8 mouse cellular contexts compared by ENCODE assay signal in the genomic region with DNA sequence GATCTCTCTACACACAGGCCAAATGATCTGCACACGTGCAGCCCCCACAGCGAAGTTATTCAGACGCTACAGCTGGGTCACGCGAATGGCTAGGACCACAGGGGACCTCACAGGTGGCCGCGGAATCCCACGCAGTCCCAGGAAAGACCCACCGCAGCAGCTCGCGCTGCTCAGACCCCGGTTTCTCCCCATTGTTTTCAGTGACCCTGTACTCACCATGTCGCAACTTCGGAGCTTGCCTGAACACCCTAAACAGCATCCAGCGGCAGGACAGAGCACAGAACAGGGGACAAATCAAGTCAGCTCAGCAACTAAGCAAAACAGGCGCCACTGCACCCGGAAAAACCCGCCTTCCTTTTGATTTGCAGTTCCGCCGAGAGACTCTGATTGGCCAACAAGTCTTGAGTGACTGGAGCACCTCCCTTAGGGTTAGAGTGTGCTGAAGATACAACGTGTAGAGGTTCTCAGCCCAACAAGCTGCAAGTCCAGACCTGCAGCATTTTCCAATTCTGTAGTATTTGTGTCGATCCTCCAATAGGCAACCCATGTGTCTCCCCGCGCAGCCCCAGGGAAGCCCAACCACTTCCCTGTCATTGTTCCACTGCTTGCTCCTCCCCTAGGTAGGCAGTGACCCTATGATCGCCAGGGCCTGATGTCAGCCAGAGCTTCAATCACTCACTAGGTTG. TPM values are rescaled to one million over a fixed set of nuclear protein-coding genes. Genes with fewer than 3 reads are reported as not detected.
DNase-seq lines count a peak whose midpoint lies in the region; ATAC-seq and TF ChIP-seq lines count a peak whose summit lies in the region.
"Not testable (repeated sequence)": the region's sequence is repeated elsewhere in the genome, so short reads cannot be mapped to it uniquely, and the experiment has no call there.

No protein-coding gene starts in this region.

- not testable (repeated sequence) for H3K27me3 ChIP-seq in CH12.LX (replicated peaks); forebrain, embryonic 11.5 days (ENCODE audit: control insufficient read depth, insufficient read depth, low read length); heart, embryonic 16.5 days (ENCODE audit: control insufficient read depth, insufficient read depth, low read length); liver, embryonic 13.5 days; stomach, embryonic 16.5 days (ENCODE audit: control insufficient read depth, insufficient read depth, low read length)

- peak overlapping the region; percentile 61 to 99 (median 71) for H3K4me3 ChIP-seq in CH12.LX (replicated peaks in 1 of 3; ENCODE audit: low read depth in 2 of 3, low read length in 2 of 3, poor library complexity in 1 of 3)
- H3K4me3 ChIP-seq in forebrain, embryonic 11.5 days (ENCODE audit: low read depth, low read length) = peak overlapping the region; percentile 52
- H3K4me3 ChIP-seq in heart, embryonic 16.5 days (ENCODE audit: low read length) = peak overlapping the region; percentile 79
- peak overlapping the region; percentile 71 for H3K4me3 ChIP-seq in liver, embryonic 13.5 days (replicated peaks)
- H3K4me3 ChIP-seq in stomach, embryonic 16.5 days (replicated peaks; ENCODE audit: low read length) = peak overlapping the region; percentile 71

- WGBS in forebrain, embryonic 11.5 days = 2% methylated on average over 25 of the region's 25 CpGs
- WGBS in heart, embryonic 16.5 days = 2% methylated on average over 25 of the region's 25 CpGs
- under 1% methylated on average over 25 of the region's 25 CpGs for whole genome bisulfite sequencing in liver, embryonic 13.5 days (ENCODE audit: insufficient replicate concordance)
- 2% methylated on average over 25 of the region's 25 CpGs for WGBS in stomach, embryonic 16.5 days

- in situ Hi-C loops in CH12.LX (cut with MboI; ENCODE audit: low pct_ligation_motif_present, low pct_unique_long_range_greater_than_20kb, low sequenced_read_pairs) = not testable (repeated sequence)

- H3K4me1 ChIP-seq in CH12.LX (ENCODE audit: control insufficient read depth in 1 of 2, insufficient read depth in 2 of 2); forebrain, embryonic 11.5 days (replicated peaks; ENCODE audit: control insufficient read depth, insufficient read depth, low read length); heart, embryonic 16.5 days (ENCODE audit: control insufficient read depth, insufficient read depth, low read length); liver, embryonic 13.5 days (replicated peaks); stomach, embryonic 16.5 days (ENCODE audit: control insufficient read depth, insufficient read depth, low read length): not testable (repeated sequence)

- H3K9ac ChIP-seq in CH12.LX (ENCODE audit: insufficient read depth, low read depth) = peak overlapping the region; percentile 89
- peak overlapping the region; percentile 65 for H3K9ac ChIP-seq in forebrain, embryonic 11.5 days (ENCODE audit: low read length)
- peak overlapping the region; percentile 80 for H3K9ac ChIP-seq in heart, embryonic 16.5 days (ENCODE audit: low read length)
- peak overlapping the region; percentile 73 for H3K9ac ChIP-seq in liver, embryonic 13.5 days
- peak overlapping the region; percentile 85 for H3K9ac ChIP-seq in stomach, embryonic 16.5 days (ENCODE audit: low read length)

- not testable (repeated sequence) for TF ChIP-seq CTCF in CH12.LX (conservative IDR thresholded peaks at IDR 0.05 in 1 of 2, IDR thresholded peaks at IDR 0.05 in 1 of 2; ENCODE audit: low read depth in 2 of 2, low read length in 2 of 2)

- peak overlapping the region; percentile 46; the same call in 1 of the 2 replicates for H3K27ac ChIP-seq in CH12.LX (ENCODE audit: insufficient read depth, low read depth)
- H3K27ac ChIP-seq in forebrain, embryonic 11.5 days (ENCODE audit: low read depth, low read length) = not testable (repeated sequence)
- peak overlapping the region; percentile 59 for H3K27ac ChIP-seq in heart, embryonic 16.5 days (ENCODE audit: low read length)
- H3K27ac ChIP-seq in liver, embryonic 13.5 days = peak overlapping the region; percentile 58
- peak overlapping the region; percentile 66; the same call in 1 of the 2 replicates for H3K27ac ChIP-seq in stomach, embryonic 16.5 days (ENCODE audit: low read length)

- dilution Hi-C loops in CH12.LX (cut with MboI; ENCODE audit: extremely low pct_ligation_motif_present, extremely low pct_unique_long_range_greater_than_20kb, low sequenced_read_pairs) = not testable (repeated sequence)

- TF ChIP-seq POLR2A in CH12.LX (IDR thresholded peaks at IDR 0.05; ENCODE audit: low read depth, low read length) = peak; percentile 62

- not testable (repeated sequence) for H3K9me3 ChIP-seq in CH12.LX (replicated peaks; ENCODE audit: low read length); forebrain, embryonic 11.5 days (ENCODE audit: control insufficient read depth, low read length); heart, embryonic 16.5 days (replicated peaks; ENCODE audit: control insufficient read depth, low read length); liver, embryonic 13.5 days (replicated peaks); stomach, embryonic 16.5 days (replicated peaks; ENCODE audit: control insufficient read depth, low read length)

- not testable (repeated sequence) for TF ChIP-seq EP300 in CH12.LX (IDR thresholded peaks at IDR 0.05; ENCODE audit: low read length)

- DNase-seq in CH12.LX (ENCODE audit: extremely low read depth) = peak; percentile 62
- peak; percentile 34 for DNase-seq in c-Kit-positive CD71-positive TER-119-negative erythroid progenitor cells, embryonic 14.5 days (ENCODE audit: low read depth)
- DNase-seq in forebrain, embryonic 11.5 days (ENCODE audit: low spot score) = peak; percentile 67
- peak; percentile 39 to 53 for DNase-seq in kidney, postnatal 25 days
- peak; percentile 45 for DNase-seq in liver, embryonic 13.5 days
- DNase-seq in natural killer cell, adult 2 months (ENCODE audit: low spot score in 2 of 2) = peak; percentile 47 to 49

- peak overlapping the region; percentile 72 for H3K4me2 ChIP-seq in CH12.LX (ENCODE audit: insufficient read depth, low read depth, poor library complexity, severe bottlenecking)
- H3K4me2 ChIP-seq in forebrain, embryonic 11.5 days (ENCODE audit: low read depth, low read length, severe bottlenecking) = peak overlapping the region; percentile 57
- H3K4me2 ChIP-seq in heart, embryonic 16.5 days (ENCODE audit: low read depth, low read length) = peak overlapping the region; percentile 71
- H3K4me2 ChIP-seq in liver, embryonic 13.5 days = peak overlapping the region; percentile 72
- peak overlapping the region; percentile 60 for H3K4me2 ChIP-seq in stomach, embryonic 16.5 days (ENCODE audit: low read depth, low read length)

- H3K79me2 ChIP-seq in CH12.LX (replicated peaks; ENCODE audit: control insufficient read depth, extremely low read depth, insufficient read depth, poor library complexity, severe bottlenecking) = peaks cover 10% of the 10 kb centered on the region

- ATAC-seq in forebrain, embryonic 11.5 days (replicated peaks; ENCODE audit: low FRiP score) = peak; percentile 98
- ATAC-seq in heart, embryonic 16.5 days (replicated peaks; ENCODE audit: extremely low read depth, insufficient read depth, low FRiP score) = peak; percentile 92
- ATAC-seq in liver, embryonic 13.5 days (ENCODE audit: low read depth) = peak; percentile 95
- peak; percentile 95 for ATAC-seq in stomach, embryonic 16.5 days (ENCODE audit: insufficient read depth, low FRiP score)

- TF ChIP-seq RAD21 in CH12.LX (IDR thresholded peaks at IDR 0.05; ENCODE audit: low read depth, low read length) = not testable (repeated sequence)

- not testable (repeated sequence) for H3K36me3 ChIP-seq in CH12.LX (replicated peaks in 1 of 2; ENCODE audit: control insufficient read depth in 1 of 2, insufficient read depth in 1 of 2, low read length in 1 of 2); forebrain, embryonic 11.5 days (ENCODE audit: control insufficient read depth, insufficient read depth, low read length); heart, embryonic 16.5 days (ENCODE audit: control insufficient read depth, insufficient read depth); liver, embryonic 13.5 days; stomach, embryonic 16.5 days (ENCODE audit: control insufficient read depth, insufficient read depth, low read length)

TF ChIP-seq in CH12.LX, 34 proteins besides CTCF, POLR2A, EP300 and RAD21 (continues in another document):
- TF ChIP-seq SIN3A (IDR thresholded peaks at IDR 0.05; ENCODE audit: low read length) (0 out of 2 replicates have a peak, but pooled peaks have one; percentile 66), TCF12 (IDR thresholded peaks at IDR 0.05; ENCODE audit: low read depth, low read length) (peak; percentile 47; the same call in 1 of the 2 replicates), E2F4 (IDR thresholded peaks at IDR 0.05; ENCODE audit: insufficient replicate concordance, low read depth, low read length) (peak; percentile 51; the same call in 1 of the 2 replicates), CHD2 (IDR thresholded peaks at IDR 0.05; ENCODE audit: low read length) (peak; percentile 44; the same call in 1 of the 2 replicates), MEF2A (IDR thresholded peaks at IDR 0.05; ENCODE audit: borderline replicate concordance, low read depth, low read length) (peak; percentile 33; the same call in 1 of the 2 replicates), CHD1 (IDR thresholded peaks at IDR 0.05; ENCODE audit: low read depth, low read length) (peak; percentile 84; the same call in 1 of the 2 replicates), ELF1 (IDR thresholded peaks at IDR 0.05; ENCODE audit: low read depth, low read length) (peak; percentile 79), HCFC1 (IDR thresholded peaks at IDR 0.05; ENCODE audit: low read depth, low read length) (peak; percentile 42), NELFE (IDR thresholded peaks at IDR 0.05; ENCODE audit: low read depth, low read length) (peak; percentile 16; the same call in 1 of the 2 replicates), NRF1 (IDR thresholded peaks at IDR 0.05; ENCODE audit: low read depth, low read length) (peak; percentile 40; the same call in 1 of the 2 replicates), TBP (conservative IDR thresholded peaks at IDR 0.05; ENCODE audit: low read depth, low read length) (0 out of 2 replicates have a peak, but pooled peaks have one; percentile 54)

RNA-seq across cellular contexts. Expression of gene 4930522L14Rik, which starts 44.4 kb away (rescaled TPM):
- total RNA-seq in CH12.LX (2012; rRNA removed) (11.1 and 11.5 TPM in 2 replicates), CH12.LX (2014; rRNA removed) (21.9 and 30.6 TPM in 2 replicates)
- polyA plus RNA-seq in CH12.LX (2012; ENCODE audit: insufficient read length, low read depth) = 5.6 and 7.1 TPM in 2 replicates
- polyA plus RNA-seq in forebrain, embryonic 11.5 days (2014; fragmentation: Nextera tagmentation; extraction: Ambion mirVana) = 8.9 and 11.2 TPM in 2 replicates
- 5.1 and 5.3 TPM in 2 replicates for polyA plus RNA-seq in heart, embryonic 16.5 days (2015; fragmentation: Nextera tagmentation; extraction: Ambion mirVana)
- 4.5 and 5.1 TPM in 2 replicates for polyA plus RNA-seq in liver, embryonic 13.5 days (2015; fragmentation: Nextera tagmentation; extraction: Ambion mirVana)
- polyA plus RNA-seq in stomach, embryonic 16.5 days (2015; fragmentation: Nextera tagmentation; extraction: Ambion mirVana) = 12.5 and 12.7 TPM in 2 replicates
